Mouse (Mus musculus) layer of hippocampus, adult 11-12 months (tissue): ENCODE results near the gene Odf3b.

Experiments used
- DNase-seq: peaks from one replicate; pipeline ENCODE4 v3.0.0; 2022; ENCODE audit warnings: low spot score

Gene Odf3b

DNA sequence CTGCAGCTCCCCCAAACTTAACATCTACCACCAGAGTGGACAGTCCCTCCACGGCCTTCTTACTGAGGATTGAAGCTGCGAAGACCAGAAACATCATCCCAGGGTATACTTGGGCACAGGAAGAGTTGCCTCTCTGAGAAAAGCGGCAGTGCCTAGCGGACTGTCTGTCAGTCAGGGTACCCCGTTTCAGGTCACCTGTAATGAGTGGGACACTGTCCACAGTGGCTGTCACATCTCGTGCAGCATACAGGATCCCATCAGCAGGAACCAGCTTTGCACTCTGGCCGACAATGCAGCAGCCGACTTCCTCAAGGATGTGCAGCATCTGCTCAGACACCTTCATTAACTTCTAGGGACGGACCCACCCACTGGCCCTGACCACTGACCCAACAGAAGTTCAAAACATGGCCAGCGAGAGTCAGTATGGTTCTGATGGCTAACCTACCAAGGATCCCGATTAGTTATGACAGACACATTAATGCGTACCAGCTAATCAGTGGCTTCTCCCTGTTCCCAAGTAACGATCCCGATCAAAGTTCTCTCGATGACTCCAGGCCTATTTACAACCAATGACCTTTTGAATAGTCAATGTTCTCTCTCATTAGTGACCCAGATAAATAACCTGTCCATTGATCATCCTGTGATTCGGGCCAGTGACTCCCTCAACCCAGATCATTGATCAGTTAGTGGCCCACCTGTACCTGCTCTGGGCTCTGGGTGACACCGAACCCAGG is 4.1 kb downstream of the Odf3b start:
- no peak for DNase-seq

DNA sequence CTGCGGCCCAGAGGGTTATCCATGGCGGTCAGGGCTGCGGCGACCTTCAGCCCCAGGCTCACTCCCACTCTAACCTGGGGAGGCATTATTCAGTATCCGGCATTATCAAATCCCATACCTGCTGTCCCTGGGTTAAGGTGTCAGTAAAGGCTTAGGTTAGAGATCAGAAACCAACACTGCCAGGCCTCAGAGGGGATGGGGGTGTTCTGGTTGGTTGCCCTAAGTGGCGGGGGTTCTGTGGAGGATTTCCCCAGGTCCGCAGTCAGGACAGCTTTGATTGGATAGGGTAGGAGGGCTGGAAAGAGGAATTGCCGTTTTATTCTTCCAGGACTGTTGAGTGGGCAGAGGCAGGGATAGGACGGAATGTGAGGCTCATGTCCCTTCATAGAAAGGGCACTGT is 4.7 kb downstream of the Odf3b start:
- DNase-seq = no peak

DNA sequence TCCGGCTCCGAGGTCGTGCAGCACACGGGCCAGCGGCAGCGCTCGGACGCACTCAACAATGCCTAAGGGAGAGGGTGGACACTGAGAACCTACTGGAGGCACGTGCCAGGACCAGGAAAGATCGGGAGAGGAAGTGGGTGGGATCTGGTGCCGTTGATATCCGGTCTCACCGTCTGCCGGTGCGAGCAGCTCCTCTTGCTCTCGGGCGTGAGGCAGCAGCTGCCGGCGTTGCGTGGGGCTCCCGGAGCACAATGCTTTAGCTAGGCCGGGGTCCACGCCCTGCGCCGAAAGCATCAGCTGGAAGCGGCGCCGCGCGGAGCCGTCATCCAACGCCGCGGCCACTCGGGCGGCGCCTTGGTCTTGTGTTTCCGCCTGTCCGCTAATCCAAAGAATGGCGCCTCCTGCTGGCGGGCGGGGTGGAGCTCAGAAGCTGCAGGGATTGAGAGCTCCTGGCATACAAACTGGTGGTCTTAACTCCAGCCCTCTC is 5.3 kb downstream of the Odf3b start, which contains the start of gene Sco2:
Sco2 (minus strand) TSS at position 85 of the 487 bp plus-strand sequence.
- peak; percentile 96 for DNase-seq

DNA sequence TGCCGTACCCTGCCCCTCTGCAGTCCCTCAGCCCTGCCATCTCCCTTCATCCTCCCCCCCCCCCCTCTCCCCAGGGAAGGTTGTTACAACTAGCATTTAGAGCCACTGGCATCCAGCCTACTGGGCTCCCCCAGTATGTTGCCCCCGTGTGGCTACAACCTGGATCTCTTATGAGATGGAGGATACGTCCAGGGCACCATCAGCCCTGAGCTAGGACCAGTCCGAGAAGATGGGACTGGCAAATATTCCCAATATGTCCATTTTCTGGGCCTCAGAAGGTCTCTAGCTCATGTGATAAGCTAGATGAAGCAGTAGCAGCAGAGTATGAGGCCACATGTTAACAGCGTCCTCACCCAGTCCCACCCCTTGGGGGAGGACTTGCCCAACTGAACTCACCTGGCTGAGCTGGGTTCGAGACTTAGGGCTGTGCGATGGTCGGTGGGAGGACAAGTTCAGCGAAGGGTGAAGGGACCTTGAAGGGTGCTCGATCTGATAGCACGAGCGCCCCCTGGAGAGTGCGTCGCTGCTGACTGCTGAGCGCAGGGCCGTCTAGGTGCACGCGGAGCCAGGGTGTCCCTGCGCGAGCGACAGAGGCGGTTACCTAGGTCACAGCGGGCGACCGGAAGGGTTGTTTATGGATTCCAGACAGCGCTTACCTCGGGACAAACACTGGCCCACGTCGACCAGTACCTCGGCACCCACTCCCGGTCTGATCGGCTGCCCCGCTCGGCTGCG is 5.9 kb downstream of the Odf3b start:
- DNase-seq = peak; percentile 89

DNA sequence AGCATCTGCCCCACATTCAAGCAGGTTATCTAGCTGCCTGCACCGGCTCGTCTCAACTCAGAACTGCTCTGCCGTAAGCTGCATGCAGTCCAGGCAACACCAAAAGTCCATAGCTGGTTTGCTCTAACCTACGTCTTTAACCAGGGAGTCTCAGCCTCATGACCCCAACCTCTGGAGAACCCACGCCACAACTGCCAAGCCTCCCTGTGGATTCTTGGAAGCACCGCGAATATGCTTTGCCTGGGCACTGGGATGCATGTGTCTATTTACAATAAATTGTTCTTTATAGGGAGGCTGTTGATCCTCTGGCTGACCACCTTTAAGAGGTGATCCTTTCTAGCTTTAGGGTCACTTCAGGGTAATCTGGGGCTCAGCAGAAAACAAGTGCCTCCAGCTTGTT is 6.5 kb downstream of the Odf3b start:
- no peak for DNase-seq

DNA sequence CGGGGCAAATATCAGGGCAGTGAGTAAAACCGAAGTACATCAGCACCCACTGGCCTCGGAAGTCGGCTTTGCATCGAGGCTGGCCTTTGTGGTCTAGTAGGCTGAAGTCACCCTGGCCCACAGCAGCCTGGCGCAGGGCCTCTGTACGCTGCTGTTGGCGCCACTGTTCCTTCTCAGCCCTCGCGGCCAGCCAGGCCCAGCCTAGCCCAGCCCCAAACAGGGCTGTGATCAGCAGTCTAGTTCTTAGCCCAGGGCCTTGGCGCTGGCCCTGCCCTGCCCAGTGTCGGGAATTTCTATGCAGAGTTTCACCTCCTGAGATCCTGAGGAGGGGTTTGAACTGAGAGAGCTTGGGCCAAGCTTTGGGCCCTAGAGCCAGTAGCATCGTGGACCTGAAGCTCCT is 7.0 kb downstream of the Odf3b start:
- no peak for DNase-seq

DNA sequence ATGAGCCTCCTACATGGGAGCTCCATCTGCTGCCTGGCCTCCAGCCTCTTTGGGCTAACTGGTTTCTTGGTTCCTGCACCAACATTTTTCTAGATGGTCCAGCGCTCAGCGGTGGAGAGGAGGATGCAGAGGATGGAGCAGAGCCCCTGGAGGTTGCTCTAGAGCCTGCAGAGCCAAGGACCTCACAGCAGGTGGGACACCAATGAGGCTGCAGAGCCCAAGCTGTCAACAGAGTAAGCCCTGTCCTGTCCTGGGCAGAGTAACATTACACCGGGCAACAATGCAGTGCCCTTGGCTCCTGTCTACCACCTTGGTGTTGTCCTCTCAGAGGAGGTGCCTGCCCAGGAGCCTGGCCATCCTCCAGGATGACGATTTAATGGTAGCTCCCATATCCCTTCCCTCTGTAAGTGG is 13.9 kb downstream of the Odf3b start:
- no peak for DNase-seq

DNA sequence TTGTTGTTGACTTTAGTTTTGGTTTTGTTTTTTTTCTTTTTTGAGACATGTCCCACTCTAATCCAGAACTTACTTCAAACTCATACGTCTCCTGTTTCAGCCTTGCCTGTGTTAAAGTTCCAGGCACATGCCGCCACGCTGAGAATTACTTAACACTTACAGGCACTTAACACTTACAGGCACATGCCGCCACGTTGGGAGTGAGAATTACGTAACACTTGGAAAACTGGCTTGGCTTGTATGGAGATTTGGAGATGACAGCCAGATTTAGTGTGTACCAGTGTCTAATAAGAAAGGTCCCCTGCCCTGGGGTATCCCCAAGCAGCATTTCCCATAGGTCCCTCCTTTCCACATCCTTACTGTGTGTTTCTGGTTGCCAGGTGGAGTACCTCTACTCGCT is 16.0 kb downstream of the Odf3b start:
- DNase-seq = no peak

DNA sequence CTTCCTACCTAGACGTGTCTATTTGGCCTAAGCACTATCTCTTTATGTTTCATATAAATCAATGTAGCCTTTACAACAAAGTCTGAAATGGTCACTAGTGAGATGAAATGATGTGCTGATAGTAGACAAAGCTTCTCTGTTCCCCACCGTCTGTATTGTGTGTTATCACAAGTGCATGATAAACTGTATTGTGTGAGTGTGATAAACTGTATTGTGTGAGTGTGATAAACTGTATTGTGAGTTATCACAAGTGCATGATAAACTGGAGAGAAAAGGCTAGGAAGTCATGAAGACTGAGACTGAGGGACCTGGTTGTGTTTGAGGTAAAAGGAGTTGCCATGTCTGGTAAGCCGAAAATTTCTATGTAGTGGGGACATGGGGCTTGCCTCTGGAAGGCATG is 20.3 kb downstream of the Odf3b start:
- no peak for DNase-seq

DNA sequence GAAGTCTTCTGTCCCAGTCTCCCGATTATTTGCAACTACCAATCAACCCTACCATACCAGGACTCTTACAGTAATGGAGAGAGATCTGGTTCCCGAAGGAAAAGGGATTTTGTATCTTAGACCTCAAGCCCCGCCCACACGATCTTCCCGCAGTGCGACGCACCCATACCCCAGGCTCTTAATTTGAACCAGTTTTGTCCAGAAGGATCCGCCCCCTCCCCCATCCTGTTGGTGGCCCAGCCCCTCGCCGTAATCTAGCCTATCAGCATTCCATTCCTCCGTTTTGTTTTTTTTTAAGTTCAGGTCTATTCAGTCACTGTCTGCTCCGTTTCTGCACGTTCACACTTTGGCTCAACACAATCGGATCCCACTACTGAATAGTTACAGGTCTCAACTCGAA is 22.7 kb downstream of the Odf3b start:
- peak; percentile 57 for DNase-seq

DNA sequence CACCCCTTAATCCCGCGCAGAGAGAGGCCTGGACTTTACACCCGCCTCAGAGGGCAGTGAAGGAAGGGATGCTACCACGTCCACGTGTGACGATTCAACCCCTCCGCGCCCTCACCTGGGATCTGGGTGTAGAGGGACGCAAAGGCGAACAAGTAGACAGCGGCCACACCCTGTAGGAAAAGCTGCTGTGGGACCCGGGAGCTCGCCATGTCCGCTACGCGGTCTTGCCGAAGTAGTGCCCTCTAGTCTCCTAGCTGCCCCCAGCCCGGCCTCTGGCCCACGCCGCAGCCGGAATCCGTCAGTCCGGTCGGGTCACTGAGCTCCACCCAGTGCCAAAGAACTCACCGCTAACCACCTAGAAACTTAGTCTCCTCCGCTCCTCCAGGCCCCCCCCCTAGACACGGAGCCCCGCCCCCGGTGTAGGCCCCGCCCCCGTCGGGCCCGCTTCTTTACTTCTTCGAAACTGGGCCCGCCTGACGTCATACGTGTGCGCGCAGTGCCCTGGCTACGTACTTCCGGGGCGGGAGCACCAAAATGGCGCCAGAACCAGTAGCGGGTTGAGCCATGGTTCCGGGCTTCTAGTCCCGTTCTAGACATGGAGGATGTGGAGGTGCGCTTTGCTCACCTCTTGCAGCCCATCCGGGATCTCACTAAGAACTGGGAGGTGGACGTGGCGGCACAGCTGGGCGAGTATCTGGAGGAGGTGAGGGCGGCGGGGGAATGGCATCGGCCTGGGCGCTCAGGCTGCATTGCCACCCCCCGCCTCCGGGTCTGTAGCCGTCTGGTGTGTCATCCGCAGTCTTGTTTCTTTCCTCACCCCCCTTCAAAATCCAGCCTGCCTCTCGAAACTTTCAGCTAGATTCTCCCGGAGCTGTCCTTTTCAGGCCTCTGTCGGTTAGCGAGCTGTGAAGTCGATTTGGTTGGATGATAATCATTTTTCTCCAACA is 23.6 kb downstream of the Odf3b start, which contains the start of the genes Lmf2 and Ncaph2:
Lmf2 (minus strand) TSS at position 419 of the 947 bp plus-strand sequence.
Ncaph2 (plus strand) TSS at position 479 of the 947 bp plus-strand sequence.
- peak; percentile 96 for DNase-seq

DNA sequence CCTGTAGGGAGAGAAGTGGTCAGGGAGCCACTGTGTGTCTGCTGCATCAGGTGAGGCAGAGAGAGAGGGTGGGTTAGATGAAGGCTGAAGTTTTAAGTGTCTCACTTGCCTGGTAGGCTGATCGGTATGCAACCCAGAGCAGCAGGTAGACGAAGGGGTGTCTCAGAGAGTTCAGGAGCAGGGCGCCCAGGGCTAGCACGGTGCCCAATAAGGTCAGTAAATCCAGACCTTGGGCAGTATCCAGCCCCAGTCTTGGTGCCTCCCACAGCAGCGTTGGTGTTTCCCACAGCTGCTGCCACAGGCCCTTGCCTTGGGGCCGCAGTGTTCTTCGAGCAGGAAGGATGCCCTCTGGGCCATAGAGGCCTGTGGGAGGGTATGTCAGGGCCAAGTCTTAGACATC is 24.6 kb downstream of the Odf3b start:
- no peak for DNase-seq

DNA sequence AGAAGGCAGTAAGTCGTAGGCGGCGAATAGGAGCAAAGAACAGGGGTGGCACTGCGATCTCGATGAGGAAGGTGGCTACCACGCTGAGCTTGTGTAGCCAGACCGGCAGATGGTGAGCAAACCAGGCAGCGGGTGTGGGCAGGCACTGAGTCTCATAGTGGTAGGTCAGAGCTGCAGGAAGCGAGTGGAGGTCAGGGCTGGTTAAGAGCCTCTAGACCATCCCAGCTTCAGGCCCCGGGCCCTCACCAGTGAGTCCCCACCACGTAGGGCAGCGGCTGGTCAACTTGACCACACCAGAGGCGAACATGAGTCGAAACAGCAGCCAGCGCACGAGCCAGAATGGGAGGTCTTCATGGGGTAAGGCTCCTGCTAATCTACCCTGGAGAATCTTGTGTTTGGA is 25.2 kb downstream of the Odf3b start:
- DNase-seq = no peak

DNA sequence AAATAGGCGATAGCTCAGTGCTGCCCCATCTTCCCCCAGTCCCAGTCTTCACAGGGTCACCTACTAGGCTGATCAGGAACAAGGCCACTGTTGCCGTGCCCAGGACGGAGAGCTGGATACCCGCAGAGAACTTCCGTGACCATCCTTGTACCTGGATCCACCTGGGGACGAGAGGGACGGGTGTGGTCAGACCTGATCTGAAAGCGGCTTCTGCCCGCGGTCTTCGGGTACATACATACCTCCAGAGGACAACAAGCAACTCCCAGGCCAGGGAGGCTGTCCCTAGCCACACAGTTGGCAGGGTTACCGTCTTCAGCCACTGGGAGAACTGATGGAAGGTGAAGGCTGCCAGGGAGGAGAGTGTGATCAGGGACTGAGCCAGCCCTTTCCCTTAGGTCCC is 26.3 kb downstream of the Odf3b start:
- no peak for DNase-seq

DNA sequence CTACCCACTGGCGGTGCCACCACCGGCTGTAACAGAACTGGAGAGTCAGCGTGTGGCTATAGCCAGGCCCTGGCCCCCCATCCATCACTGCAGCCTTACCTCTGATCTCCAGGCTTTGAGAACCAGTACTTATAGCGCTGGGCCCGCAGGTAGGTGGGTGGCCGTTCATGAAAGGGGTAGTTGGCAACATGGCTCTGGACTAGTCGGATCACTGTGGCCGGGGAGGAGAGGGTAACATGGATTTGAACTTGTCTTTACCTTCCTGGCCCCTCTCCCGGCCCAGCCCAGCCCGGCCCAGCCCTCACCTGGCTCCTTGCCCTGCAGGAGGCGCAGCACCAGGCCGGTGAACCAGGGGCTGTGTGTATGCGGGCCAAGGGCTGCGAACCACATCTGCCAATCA is 27.0 kb downstream of the Odf3b start:
- DNase-seq = no peak

DNA sequence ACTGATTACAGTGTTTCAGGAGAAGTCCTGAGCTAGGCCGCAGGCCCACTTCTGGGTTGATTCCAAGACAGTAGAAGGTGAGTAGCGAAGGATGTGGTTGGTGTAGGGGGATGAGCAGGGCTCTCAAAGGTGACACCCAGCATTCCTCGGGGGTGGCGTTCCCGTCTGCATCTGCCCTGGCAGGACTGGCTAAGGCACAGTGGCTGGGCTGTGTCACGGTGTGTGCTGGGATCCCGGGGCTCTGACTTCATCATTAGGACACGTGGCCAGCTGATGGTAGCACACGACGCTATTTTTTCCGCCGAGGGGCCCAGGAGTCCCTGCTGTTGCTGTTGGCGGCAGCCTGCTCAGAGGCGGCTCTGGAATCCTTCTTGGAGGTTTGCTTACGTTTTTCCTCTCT is 27.8 kb downstream of the Odf3b start:
- no peak for DNase-seq

DNA sequence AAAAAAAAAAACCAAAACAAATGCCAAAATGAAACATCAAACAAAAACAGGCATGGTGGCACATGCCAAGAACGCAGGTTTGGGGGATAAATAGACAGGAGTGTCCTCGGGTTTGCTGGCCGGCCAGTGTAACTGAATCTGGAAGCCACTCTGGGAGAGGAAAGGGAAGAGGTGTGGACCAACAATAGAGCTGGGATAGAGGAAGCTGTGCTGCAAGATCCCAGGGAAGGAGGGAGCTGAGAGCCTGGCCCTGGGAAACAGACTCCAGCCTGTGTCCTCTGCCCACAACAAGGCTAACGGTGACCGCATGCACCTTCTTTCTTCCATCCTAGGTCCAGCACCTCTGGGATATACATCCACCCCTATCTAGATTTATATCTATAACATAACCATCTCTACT is 28.6 kb downstream of the Odf3b start:
- DNase-seq = no peak

DNA sequence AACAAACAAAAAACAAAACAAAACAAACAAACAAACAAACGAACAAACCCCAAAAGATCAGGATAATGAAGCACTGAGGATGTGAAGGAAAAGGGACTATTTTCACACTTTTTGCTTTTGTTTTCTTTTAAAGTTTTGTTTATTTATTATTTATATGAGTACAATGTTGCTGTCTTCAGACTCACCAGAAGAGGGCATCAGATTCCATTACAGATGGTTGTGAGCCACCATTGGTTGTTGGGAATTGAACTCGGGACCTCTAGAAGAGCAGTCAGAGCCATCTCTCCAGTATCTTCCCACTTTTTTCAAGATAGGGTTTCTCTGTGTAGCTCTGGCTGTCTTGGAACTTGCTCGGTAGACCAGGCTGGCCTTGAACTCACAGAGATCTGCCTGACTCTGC is 35.8 kb downstream of the Odf3b start:
- DNase-seq = no peak

DNA sequence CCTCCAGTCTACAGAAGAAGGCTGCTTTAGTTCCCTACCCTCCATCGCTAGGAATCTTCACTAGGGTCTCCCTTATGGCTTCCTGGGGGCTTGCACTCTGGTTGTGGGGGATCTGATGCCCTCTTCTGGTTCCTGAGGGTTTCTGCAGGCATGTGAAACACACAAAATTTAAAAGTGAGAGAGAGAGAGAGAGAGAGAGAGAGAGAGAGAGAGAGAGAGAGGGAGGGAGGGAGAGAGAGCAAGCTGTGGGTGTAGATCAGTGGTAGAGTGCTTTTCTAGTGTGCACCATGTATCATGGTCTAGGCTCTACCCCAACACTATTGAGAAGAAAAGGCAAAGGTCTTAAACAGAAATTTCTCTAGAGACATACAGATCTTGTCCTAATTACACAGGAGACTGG is 37.4 kb downstream of the Odf3b start:
- no peak for DNase-seq

DNA sequence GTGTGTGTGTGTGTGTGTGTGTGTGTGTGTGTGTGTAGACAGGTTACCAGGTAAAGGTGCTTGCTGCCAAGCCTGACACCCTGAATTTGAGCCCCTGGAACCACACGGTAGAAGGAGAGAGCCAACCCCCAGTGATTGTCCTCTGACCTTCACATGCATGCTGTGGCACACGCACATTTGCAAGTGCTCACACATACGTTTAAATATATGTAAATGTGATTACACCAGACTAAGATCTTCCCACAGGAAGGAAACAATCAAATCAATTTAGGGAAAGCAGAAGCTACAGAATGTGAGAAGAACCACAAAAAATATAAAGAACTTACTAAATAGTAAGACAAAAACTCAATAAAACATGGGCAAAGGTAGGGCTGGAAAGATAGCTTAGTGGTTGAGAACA is 38.9 kb downstream of the Odf3b start:
- DNase-seq = no peak

DNA sequence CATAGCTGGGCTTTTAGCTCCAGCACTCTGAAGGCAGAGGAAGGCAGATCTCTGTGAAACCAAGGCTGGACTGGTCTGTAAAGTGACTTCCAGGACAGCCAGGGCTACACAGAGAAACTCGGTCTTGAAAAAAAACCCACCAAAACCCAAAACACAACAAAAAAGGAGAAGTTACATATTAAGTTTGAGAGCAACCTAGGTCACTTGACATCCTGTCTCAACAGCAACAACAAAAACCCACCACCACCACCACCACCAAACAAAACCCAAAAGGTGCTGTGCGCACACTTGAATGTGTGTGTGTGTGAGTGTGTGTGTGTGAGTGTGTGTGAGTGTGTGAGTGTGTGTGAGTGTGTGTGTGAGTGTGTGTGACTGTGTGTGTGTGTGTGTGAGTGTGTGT is 39.4 kb downstream of the Odf3b start:
- DNase-seq = no peak

DNA sequence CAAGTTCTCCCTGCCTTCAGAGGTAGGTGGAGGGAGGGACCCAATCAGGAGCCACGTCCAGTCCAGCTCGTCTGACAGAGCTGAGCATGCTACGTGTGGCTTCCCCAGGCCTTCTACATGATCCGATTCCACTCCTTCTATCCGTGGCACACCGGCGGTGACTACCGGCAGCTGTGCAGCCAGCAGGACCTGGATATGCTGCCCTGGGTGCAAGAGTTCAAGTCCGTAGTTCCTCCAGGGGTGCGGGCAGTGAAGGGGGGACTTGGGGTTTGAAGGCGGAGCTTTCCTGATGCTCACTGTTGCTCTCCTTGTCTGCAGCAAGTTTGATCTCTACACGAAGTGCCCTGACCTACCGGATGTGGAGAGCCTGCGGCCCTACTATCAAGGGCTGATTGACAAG is 42.7 kb downstream of the Odf3b start:
- no peak for DNase-seq
